Mouse (Mus musculus) R1 (cell line): ENCODE results near the gene Cast.

Experiments used
- DNase-seq: peaks from one replicate; pipeline ENCODE4 v3.0.0-alpha.2; 2018; ENCODE audit warnings: low read depth, low spot score

Gene Cast

GRCm38 (mm10) chr13:74696225-74696624, 112.4 kb downstream of the Cast start:
- peak; percentile 21 for DNase-seq

- peak; percentile 2 for DNase-seq
These were observed 113.0 kb downstream of the Cast start for GRCm38 (mm10) chr13:74695497-74696193.
